Mouse (Mus musculus): ENCODE measurements around the gene Lmo1.

GRCm38 (mm10) chr7:109129946-109130686, 44.9 kb downstream of the Lmo1 start:
- no peak for TF ChIP-seq POLR2A (IDR thresholded peaks at IDR 0.05; ENCODE audit: low read depth, low read length)
- TF ChIP-seq CTCF (conservative IDR thresholded peaks at IDR 0.05; ENCODE audit: insufficient read depth, insufficient read length, low read depth, low read length), result no peak

All from kidney, adult 2 months (tissue).